Mouse (Mus musculus) liver, adult 2 months (tissue): ENCODE results near the gene Nhsl1.

Experiments
- CTCF ChIP-seq: fragments of 200-500 bp; IDR thresholded peaks from 2 replicates; pipeline ENCODE4 v1.5.1; 2011; ENCODE audit warnings: low read depth, low read length, control low read depth
- POLR2A ChIP-seq: fragments of 200-500 bp; IDR thresholded peaks from 2 replicates; pipeline ENCODE4 v1.6.1; 2011; ENCODE audit warnings: low read length, control low read depth; ENCODE audit not compliant: insufficient read depth; ENCODE audit errors: extremely low read depth

GRCm38 (mm10) chr10:18447299-18447698 is 128.5 kb downstream of the Nhsl1 start:
- TF ChIP-seq CTCF = no peak
- no peak for TF ChIP-seq POLR2A
